Mouse (Mus musculus): Measurements from ENCODE around the gene Sema4c. TPM values are rescaled to one million over a fixed set of nuclear protein-coding genes. Genes with fewer than 3 reads are reported as not detected.

Sema4c gene
- 2.2 and 3.4 TPM in 2 replicates for total RNA-seq (2012; rRNA removed)
- total RNA-seq (2014; rRNA removed) = 0.63 and 0.70 TPM in 2 replicates
- polyA plus RNA-seq (2012; ENCODE audit: insufficient read length, low read depth) = 1.5 and 1.7 TPM in 2 replicates

DNA sequence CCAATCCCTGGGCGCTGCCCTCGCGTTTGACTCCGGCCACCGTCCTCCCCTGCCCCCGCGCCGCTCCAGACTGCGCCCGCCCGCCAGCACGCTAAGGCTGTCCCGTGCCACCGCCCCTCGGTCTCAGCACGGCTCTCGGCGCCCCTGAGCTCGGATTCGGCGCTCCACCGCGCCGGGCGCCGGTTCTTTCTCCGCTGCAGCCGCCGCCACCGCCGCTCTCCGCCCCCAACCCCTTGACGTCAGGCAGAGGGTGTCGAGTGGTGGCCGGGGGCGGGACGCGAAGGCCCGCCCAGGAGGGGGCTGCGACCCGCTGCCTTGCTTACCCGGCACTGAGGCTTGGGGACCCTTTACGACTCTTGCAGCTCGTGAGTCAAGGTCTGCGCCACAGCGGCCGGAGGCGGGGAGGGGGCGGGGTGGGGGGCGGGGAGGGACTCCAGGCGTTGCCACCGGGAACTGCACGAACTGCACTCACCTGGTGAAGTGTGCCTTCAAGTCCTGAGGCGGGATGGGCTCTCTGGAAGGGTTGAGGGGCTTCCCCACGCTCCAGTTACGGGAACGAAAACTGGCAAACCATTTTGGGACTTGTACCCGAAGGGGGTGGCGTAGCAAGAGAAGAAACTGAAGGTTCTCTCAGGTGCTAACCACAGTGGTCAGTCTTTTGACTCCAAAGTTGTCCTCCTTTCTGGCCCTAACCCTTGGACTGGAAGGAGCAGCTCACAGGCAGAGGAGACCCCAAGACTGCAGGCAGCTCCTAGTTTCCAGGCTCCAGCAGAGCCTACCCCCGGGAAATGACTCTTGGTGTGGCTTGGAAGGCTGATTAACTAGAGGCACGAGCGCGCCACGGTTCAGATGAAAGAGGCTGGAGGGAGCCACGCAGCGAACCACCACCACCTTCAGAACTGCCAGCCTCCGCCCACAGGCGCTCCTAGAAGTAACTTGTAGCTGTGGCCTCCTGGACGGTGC, at the start of gene Sema4c:
Sema4c (minus strand) TSS at position 319 of the 963 bp plus-strand sequence.
- peaks cover under 1 to 3% of the 10 kb centered on the region in 2 experiments for H3K36me3 ChIP-seq (replicated peaks in 1 of 2; ENCODE audit: control insufficient read depth in 1 of 2, insufficient read depth in 1 of 2, low read length in 1 of 2)
- H3K9me3 ChIP-seq (replicated peaks; ENCODE audit: low read length) = no peaks in the 10 kb centered on the region
- peak within 1 kb of the TSS; percentile 97 for H3K4me2 ChIP-seq (ENCODE audit: insufficient read depth, low read depth, poor library complexity, severe bottlenecking)
- dilution Hi-C loops (cut with MboI; ENCODE audit: extremely low pct_ligation_motif_present, extremely low pct_unique_long_range_greater_than_20kb, low sequenced_read_pairs) (no loop called here), in situ Hi-C loops (cut with MboI; ENCODE audit: low pct_ligation_motif_present, low pct_unique_long_range_greater_than_20kb, low sequenced_read_pairs) (loop anchor here (5.0 kb wide), 1 partner anchor 74 kb away; no protein-coding TSS in a partner anchor)
- H3K9ac ChIP-seq (ENCODE audit: insufficient read depth, low read depth) = peak within 1 kb of the TSS; percentile 15
- peak; percentile 29 for DNase-seq (ENCODE audit: extremely low read depth)
- H3K4me3 ChIP-seq (replicated peaks in 1 of 3; ENCODE audit: low read depth in 2 of 3, low read length in 2 of 3, poor library complexity in 1 of 3) = peak within 1 kb of the TSS; percentile 58 to 77 (median 71)
- no peaks in the 10 kb centered on the region for H3K79me2 ChIP-seq (replicated peaks; ENCODE audit: control insufficient read depth, extremely low read depth, insufficient read depth, poor library complexity, severe bottlenecking)
- peaks cover 38% of the 10 kb centered on the region for H3K27me3 ChIP-seq (replicated peaks)
- peaks cover 14 to 58% of the 10 kb centered on the region in 2 experiments for H3K4me1 ChIP-seq (ENCODE audit: control insufficient read depth in 1 of 2, insufficient read depth in 2 of 2)
- no peak within 1 kb of the TSS for H3K27ac ChIP-seq (ENCODE audit: insufficient read depth, low read depth)
- TF ChIP-seq BHLHE40 (IDR thresholded peaks at IDR 0.05; ENCODE audit: low read depth, low read length) (peak; percentile 19; the same call in 1 of the 2 replicates), UBTF (IDR thresholded peaks at IDR 0.05; ENCODE audit: low read depth, low read length) (0 out of 2 replicates have a peak, but pooled peaks have one; percentile 64), EP300 (IDR thresholded peaks at IDR 0.05; ENCODE audit: low read length) (no peak)

DNA sequence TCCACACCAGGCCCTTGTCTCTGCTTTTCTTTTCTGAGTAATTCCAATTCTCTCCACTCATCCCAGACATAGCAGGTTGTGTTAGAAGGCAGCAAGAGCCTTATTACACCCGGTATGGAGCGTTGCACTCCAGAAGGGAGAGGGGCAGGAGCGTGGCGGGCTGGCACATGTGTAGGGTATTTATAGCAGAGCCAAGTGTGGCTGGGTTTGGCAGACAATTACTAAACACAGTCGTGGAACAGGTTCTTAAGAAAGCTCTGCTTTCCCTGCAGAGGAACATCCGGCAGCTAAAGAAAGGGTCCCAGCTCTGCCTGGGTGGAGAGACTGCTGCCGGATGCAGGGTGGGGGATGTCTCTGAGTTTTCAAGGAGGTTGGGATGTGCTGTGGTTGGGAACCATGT, 48.8 kb upstream of the Sema4c start:
- TF ChIP-seq JUN (IDR thresholded peaks at IDR 0.05; ENCODE audit: insufficient read depth, low read depth, low read length) (no peak), EP300 (IDR thresholded peaks at IDR 0.05; ENCODE audit: low read length) (no peak), USF2 (conservative IDR thresholded peaks at IDR 0.05; ENCODE audit: low read depth, low read length) (no peak), KAT2A (IDR thresholded peaks at IDR 0.05; ENCODE audit: insufficient replicate concordance, low read length) (no peak), ZKSCAN1 (IDR thresholded peaks at IDR 0.05; ENCODE audit: borderline replicate concordance, low read depth, low read length) (no peak), MYC (IDR thresholded peaks at IDR 0.05; ENCODE audit: low read depth, low read length) (no peak), USF1 (IDR thresholded peaks at IDR 0.05; ENCODE audit: low read depth, low read length) (no peak), E2F4 (IDR thresholded peaks at IDR 0.05; ENCODE audit: insufficient replicate concordance, low read depth, low read length) (no peak), MAZ (IDR thresholded peaks at IDR 0.05; ENCODE audit: low read depth, low read length) (no peak), ETS1 (conservative IDR thresholded peaks at IDR 0.05; ENCODE audit: low read depth, low read length) (no peak), ELF1 (IDR thresholded peaks at IDR 0.05; ENCODE audit: low read depth, low read length) (no peak)
- H3K4me2 ChIP-seq (ENCODE audit: insufficient read depth, low read depth, poor library complexity, severe bottlenecking) = no peak overlapping the region
- no peaks in the 10 kb centered on the region for H3K27me3 ChIP-seq (replicated peaks)

More for the DNA sequence above, 48.8 kb upstream of the Sema4c start:
- Histone ChIP-seq H3K4me3 (replicated peaks in 1 of 3; ENCODE audit: low read depth in 2 of 3, low read length in 2 of 3, poor library complexity in 1 of 3) (no peak overlapping the region), H3K9me3 (replicated peaks; ENCODE audit: low read length) (no peaks in the 10 kb centered on the region), H3K36me3 (replicated peaks in 1 of 2; ENCODE audit: control insufficient read depth in 1 of 2, insufficient read depth in 1 of 2, low read length in 1 of 2) (no peaks in the 10 kb centered on the region), H3K4me1 (ENCODE audit: control insufficient read depth in 1 of 2, insufficient read depth in 2 of 2) (peaks cover 0 to 12% of the 10 kb centered on the region in 2 experiments; a peak in 2 of 4 replicates), H3K9ac (ENCODE audit: insufficient read depth, low read depth) (no peak overlapping the region), H3K79me2 (replicated peaks; ENCODE audit: control insufficient read depth, extremely low read depth, insufficient read depth, poor library complexity, severe bottlenecking) (no peaks in the 10 kb centered on the region), H3K27ac (ENCODE audit: insufficient read depth, low read depth) (no peak overlapping the region)
- in situ Hi-C loops (cut with MboI; ENCODE audit: low pct_ligation_motif_present, low pct_unique_long_range_greater_than_20kb, low sequenced_read_pairs) = no loop called here
- no peak for DNase-seq (ENCODE audit: extremely low read depth)
- dilution Hi-C loops (cut with MboI; ENCODE audit: extremely low pct_ligation_motif_present, extremely low pct_unique_long_range_greater_than_20kb, low sequenced_read_pairs) = no loop called here

Data from CH12.LX (cell line).